Mouse (Mus musculus): ENCODE measurements around the gene Rab7b. TPM values are rescaled to one million over a fixed set of nuclear protein-coding genes. Genes with fewer than 3 reads are reported as not detected.

The Rab7b gene
- total RNA-seq (2021), result 1 to 10 TPM; 4.3 to 6.1 TPM
- long read RNA-seq, experiment 1, full-length matches to known transcripts, result 4 of 6 reads
- long read RNA-seq, experiment 1, partial matches to known transcripts, result 0 of 6 reads
- long read RNA-seq, experiment 1, other reads (novel, unspliced or antisense), result 2 of 6 reads
- long read RNA-seq, experiment 2, full-length matches to known transcripts, result 3 of 7 reads
- long read RNA-seq, experiment 2, partial matches to known transcripts, result 1 of 7 reads
- long read RNA-seq, experiment 2, other reads (novel, unspliced or antisense), result 3 of 7 reads

DNA sequence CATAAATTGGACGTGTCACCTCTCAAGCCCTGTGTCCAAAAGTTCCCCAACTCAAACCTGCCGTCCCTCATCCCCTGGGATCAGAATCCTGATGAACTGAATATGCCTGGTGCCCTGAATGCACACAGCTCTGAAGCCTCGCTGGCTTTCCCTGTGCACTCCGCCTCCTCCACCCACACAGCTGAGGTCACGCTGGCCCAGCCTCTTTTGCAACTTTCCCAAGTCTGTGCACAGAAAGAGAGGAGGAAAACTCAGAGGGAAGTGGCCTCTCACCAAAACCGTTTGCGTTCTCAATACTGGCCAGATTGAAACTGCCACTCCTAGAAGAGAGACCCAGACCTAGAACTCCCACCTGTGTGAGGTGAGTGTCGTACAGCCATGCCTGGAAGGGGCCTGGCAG lies at the start of gene Rab7b:
Gene Rab7b, plus strand, starts transcription at position 221 of the 400 bp plus-strand sequence.
- DNase-seq (ENCODE audit: low spot score in 2 of 2), result peak; percentile 54 to 66

DNA sequence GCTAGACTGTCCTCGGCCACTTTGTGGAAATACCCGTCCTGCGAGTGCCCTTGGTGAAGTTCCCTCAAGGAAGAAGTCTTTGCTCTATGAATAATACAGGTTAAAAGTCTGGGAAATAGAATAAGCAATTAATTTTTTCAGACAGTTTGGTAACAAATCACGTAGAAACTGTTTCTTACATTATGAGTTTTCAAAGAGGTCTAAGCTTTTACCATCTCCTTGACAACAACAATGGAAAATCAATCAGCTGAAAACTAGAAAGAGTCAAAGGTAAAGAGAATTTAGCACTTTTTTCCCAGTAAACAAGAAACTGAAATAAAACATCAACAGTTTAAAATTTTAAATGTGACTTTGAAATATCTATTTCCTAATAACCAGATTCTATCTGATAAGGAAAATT lies 48.4 kb upstream of the Rab7b start:
- no peak for DNase-seq (ENCODE audit: low spot score in 2 of 2)

DNA sequence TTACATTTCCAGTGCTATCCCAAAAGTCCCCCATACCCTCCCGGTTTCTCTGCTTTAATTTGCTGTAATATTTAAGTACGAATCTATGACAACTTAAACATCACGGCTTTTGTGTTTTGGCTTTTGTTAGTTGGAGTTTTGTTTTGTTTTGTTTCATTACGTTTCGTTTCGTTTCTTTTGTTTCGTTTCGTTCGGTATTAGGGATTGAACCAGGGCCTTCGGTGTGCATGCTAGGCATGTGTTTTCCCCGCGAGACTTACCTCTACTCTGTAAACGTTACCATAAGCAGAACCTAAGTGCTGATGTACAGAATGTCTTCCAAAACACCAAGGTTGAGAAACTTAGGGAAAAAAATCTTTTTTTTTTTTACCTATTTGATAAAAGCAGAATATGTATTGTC lies 46.9 kb upstream of the Rab7b start:
- DNase-seq (ENCODE audit: low spot score in 2 of 2), result no peak

GRCm38 (mm10) chr1:131642251-131642650 lies 46.2 kb upstream of the Rab7b start:
- DNase-seq (ENCODE audit: low spot score in 2 of 2), result no peak

- DNase-seq (ENCODE audit: low spot score in 2 of 2), result no peak
These were observed 35.6 kb upstream of the Rab7b start for GRCm38 (mm10) chr1:131652670-131653443.

DNA sequence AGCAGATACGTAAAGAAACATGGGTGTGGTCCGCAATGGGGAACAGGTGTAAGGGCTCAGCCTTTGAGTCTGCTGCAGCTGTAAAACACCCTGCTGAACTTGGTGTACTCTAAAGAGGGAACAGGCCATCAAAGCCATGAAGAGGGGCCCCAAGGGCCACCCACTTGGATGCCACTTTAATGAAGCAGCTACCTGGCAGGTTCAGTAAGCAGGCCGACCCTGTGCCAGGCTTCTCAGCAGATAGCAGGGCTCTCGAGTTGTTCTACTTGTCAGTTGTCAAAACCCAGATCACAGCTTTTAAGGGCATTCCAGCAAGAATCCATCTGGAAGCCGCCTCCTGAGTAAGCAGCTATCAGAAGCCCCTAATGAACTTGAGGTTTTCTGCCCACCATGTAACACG lies 32.9 kb upstream of the Rab7b start:
- DNase-seq (ENCODE audit: low spot score in 2 of 2), result no peak

- peak; percentile 84 to 86 for DNase-seq (ENCODE audit: low spot score in 2 of 2)
These were observed 30.5 kb upstream of the Rab7b start for GRCm38 (mm10) chr1:131657945-131658354.

DNA sequence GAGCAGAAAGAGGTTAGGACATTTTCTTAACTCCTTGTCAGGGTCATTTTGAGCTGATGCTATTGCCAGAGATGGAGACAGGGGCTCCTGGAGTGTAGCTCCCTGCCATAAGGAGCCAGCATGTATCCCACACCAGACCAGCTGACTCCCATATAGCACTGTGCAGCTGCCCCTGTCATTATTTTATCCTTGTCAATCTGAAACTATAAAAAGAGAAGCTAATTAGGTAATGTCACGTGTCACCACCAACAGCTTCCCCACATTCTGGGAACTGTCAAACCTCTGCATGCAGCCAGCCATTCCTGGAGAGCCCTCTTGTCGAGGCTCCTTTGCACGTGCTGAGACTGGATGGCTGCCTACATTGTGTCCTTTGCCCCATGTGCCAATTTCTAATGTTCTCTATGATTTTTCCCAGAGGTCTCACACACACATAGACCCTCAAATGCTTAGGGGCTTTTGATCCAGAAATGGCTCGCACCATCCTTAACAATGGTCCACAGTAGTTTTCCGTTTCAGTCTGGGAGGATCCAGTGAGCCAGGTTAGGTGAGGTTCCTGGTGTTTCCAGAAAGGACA lies 28.9 kb upstream of the Rab7b start:
- DNase-seq (ENCODE audit: low spot score in 2 of 2), result no peak

DNA sequence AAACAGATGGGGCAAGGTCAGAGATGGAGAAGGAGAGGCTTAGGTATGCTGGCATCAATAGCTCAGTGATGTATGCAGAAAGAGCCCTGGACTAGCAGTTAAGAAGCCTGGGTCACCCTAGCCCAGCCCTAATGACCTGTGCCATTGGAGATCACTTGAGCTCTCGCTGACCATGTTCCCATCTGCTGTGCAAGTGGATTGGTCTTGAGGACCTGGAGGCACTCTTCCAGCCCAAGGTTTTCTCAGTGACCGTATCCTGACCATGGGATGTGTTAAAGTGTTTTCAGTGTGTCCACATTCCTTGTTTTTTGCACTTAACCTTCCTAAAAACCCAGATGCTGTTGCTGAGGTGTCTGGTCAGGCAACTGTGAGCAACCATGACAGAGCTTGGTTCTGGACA lies 28.2 kb upstream of the Rab7b start:
- DNase-seq (ENCODE audit: low spot score in 2 of 2), result no peak

DNA sequence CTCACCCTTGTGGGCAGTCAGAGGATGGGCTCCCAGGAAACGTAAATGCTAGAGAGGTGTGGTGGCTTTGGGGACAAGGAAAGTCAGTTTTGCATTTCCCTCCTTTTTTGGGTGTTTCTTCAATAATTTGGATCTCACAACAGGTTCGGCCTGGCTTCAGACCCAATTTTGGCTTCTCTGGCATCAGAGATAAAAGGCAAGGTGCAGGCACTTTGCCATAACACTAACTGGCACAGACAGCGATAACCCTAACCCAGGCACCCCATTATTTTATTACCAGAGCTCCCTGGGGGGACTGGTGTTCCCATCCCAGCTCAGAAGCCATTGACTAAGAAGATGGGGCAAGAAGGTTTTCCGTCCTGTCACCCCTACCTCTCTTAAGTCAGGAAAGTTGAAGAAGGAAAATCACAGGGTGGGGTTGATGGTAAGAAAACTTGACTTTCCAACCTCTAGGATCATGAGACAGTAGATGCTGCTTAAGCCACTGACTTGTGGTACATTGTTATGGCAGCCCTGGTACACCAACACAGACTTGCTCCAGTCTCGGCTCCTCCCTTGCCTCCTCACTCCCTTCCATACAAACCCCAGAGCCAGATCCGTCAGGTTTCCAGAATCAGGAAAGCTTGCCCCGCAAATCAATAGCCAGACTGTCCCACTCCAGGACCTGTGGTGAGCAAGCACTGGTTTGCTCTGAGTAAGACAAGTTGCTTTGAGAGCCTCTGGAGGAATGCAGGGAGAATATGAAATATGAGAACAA lies 27.6 kb upstream of the Rab7b start:
- no peak for DNase-seq (ENCODE audit: low spot score in 2 of 2)

DNA sequence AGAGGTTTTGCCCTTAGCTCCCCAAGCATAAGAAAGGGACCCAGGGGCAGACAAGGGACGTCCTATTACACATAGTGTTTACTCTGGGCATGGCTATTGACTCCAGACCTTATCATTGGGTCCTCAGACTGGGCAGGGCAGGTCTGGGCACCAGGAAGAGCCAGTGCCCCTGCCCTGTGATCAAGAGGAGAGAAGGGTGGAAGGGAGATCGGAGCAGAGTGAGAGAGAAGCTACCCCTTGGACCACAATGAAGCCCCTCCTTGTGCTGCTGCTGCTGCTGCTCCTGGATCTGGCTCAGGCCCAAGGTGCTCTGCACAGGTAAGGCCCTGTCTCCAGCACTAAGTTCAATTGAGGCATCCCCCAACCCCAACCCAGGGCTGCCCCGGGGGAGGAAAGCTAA lies 26.7 kb upstream of the Rab7b start:
- no peak for DNase-seq (ENCODE audit: low spot score in 2 of 2)

- DNase-seq (ENCODE audit: low spot score in 2 of 2), result no peak
These were observed 25.1 kb upstream of the Rab7b start for GRCm38 (mm10) chr1:131663286-131663995.

DNA sequence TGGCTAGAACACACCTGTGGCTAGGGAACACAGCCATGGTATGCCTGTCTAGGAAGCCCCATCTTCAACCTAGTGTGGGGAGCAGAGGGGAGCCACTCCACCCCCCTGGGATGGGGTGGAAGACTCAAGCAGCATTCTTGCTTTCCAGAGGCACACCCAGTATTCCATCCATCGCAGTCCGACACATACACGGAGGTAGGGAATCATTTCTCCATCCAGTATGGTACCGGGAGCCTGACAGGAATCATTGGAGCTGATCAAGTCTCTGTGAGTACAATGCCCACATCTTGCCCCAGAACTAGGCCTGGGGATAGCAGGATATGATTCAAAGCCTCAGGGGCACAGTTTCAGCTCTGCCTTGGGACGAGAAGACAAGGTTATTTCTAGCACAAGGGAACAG lies 24.4 kb upstream of the Rab7b start:
- no peak for DNase-seq (ENCODE audit: low spot score in 2 of 2)

GRCm38 (mm10) chr1:131665886-131666285 lies 22.6 kb upstream of the Rab7b start:
- no peak for DNase-seq (ENCODE audit: low spot score in 2 of 2)

- no peak for DNase-seq (ENCODE audit: low spot score in 2 of 2)
These were observed 17.4 kb upstream of the Rab7b start for GRCm38 (mm10) chr1:131671113-131671512.

DNA sequence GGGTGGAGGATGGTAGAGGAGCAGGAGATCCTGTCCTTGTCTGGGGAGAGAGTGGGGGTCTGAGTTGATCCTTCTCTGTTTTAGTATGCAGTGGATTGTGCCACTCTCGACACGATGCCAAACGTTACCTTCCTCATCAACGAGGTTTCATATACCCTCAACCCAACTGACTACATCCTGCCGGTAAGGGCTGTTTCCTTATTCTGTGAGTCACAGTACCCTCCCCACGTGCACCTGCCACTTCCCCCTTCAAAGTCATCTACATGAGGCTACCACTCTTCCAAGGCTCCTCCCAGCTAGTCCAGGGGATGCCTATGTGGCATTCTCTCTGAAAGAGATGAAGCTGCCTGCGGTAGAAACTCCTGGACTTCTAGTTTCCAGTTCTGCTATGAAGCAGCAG lies 16.1 kb upstream of the Rab7b start:
- DNase-seq (ENCODE audit: low spot score in 2 of 2), result no peak

DNA sequence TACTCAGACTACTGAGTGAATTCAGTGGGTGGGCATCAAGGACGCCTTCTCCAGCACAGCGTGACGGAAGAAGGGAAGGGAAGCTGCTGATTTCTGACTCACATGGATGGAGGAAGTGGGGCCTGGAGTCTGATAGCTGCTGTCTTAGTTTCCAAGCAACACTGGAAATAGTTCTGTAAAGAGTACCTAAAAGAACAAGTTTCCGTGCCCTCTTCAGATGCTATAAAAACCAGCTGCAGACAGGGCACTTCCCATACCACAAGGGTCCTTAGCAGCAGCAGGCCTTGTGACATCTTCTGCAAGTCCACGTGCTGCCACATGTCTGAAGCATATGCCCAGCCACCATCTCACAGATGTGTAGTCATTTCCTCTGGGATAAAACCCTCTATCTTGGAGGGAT lies 8.9 kb upstream of the Rab7b start:
- no peak for DNase-seq (ENCODE audit: low spot score in 2 of 2)

DNA sequence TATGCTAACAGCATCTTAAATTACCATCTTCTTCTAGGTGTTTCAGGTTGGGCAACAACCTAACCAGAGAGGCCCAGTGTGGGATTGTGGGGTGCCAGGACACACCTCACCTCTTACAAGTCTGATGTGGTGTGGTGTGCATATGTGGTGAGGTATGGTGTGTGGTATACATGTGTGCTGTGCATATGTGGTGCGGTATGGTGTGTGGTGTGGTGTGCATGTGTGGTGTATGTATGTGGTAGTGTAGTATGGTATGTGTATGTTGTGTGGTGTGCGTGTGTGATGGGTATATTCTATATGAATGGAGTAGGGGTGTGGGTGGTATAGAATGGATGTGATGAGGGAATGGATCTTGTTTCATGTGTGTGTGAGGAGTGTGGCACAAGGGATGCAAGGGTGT lies 756 bp upstream of the Rab7b start:
- DNase-seq (ENCODE audit: low spot score in 2 of 2), result no peak

- DNase-seq (ENCODE audit: low spot score in 2 of 2), result no peak
These were observed 521 bp downstream of the Rab7b start for GRCm38 (mm10) chr1:131689016-131689415.

DNA sequence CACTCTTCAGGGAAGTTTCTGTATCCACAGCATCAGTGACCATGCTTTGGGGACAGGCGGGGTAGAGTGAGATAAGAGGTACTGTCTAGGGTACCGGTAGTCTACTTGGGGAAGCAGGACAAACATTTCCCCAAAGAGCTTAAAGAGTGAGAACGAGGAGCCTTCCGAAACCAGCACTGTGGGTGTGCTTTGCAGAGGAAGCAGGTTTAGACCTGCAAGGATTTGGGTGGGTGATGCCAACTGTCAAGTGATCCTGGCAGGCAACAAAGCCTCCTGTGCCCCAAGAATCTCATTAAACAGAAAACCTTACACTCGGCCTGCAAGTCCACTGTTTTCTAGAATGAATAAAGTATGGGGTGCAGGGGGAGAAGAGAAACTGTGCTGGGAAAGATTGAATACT lies 1.4 kb downstream of the Rab7b start:
- no peak for DNase-seq (ENCODE audit: low spot score in 2 of 2)

- DNase-seq (ENCODE audit: low spot score in 2 of 2), result peak in 1 of 2 experiments; percentile 41
These were observed 1.9 kb downstream of the Rab7b start for GRCm38 (mm10) chr1:131690435-131690834.

Data from adrenal gland, adult 18-20 months (tissue).